Mouse (Mus musculus) mouse embryonic stem cell (cell line): ENCODE measurements around the gene Nmur2.

Experiments
- in situ Hi-C, 2 experiments: fragments of 300-500 bp; cut with MboI; formaldehyde crosslinking; loops; 1 replicate in 1 of 2; 3 replicates in 1 of 2; pipeline ENCODE4 v1.14.3; 2019 to 2020; ENCODE audit warnings: low sequenced_read_pairs in 2 of 2, low pct_unique_long_range_greater_than_20kb in 1 of 2, mixed read lengths in 1 of 2; ENCODE audit not compliant: unreplicated experiment in 1 of 2

The Nmur2 gene

GRCm38 (mm10) chr11:56040917-56041316 lies at the start of gene Nmur2:
Nmur2 (minus strand) TSS chr11:56041010.
- in situ Hi-C loops = no loop called here

GRCm38 (mm10) chr11:56089127-56089689 lies 48.4 kb upstream of the Nmur2 start:
- in situ Hi-C loops = loop anchor here in 1 of 2 experiments (25.0 kb wide), 1 partner anchor 527 kb away; no protein-coding TSS in a partner anchor

- in situ Hi-C loops = no loop called here
These were observed 31.3 kb upstream of the Nmur2 start for GRCm38 (mm10) chr11:56072131-56072530.

GRCm38 (mm10) chr11:56069658-56070057 lies 28.8 kb upstream of the Nmur2 start:
- in situ Hi-C loops = no loop called here

- in situ Hi-C loops = no loop called here
These were observed 24.3 kb upstream of the Nmur2 start for GRCm38 (mm10) chr11:56065147-56065546.

- in situ Hi-C loops = no loop called here
These were observed 23.8 kb upstream of the Nmur2 start for GRCm38 (mm10) chr11:56064575-56064974.

- in situ Hi-C loops = no loop called here
These were observed 18.4 kb upstream of the Nmur2 start for GRCm38 (mm10) chr11:56059236-56059635.

- in situ Hi-C loops = no loop called here
These were observed 13.6 kb upstream of the Nmur2 start for GRCm38 (mm10) chr11:56054439-56054838.

- in situ Hi-C loops = no loop called here
These were observed 14.0 kb downstream of the Nmur2 start for GRCm38 (mm10) chr11:56026854-56027253.

- in situ Hi-C loops = no loop called here
These were observed 14.9 kb downstream of the Nmur2 start for GRCm38 (mm10) chr11:56025746-56026570.

- in situ Hi-C loops = no loop called here
These were observed 27.2 kb downstream of the Nmur2 start for GRCm38 (mm10) chr11:56013510-56014057.

- in situ Hi-C loops = no loop called here
These were observed 28.4 kb downstream of the Nmur2 start for GRCm38 (mm10) chr11:56012396-56012795.

- in situ Hi-C loops = no loop called here
These were observed 32.5 kb downstream of the Nmur2 start for GRCm38 (mm10) chr11:56008277-56008676.

GRCm38 (mm10) chr11:55992799-55993198 lies 48.0 kb downstream of the Nmur2 start:
- in situ Hi-C loops = loop anchor here (10.0 to 25.0 kb wide), 7 partner anchors 112 to 468 kb away; no protein-coding TSS in a partner anchor

GRCm38 (mm10) chr11:55992148-55992547 lies 48.7 kb downstream of the Nmur2 start:
- in situ Hi-C loops = loop anchor here (10.0 to 25.0 kb wide), 7 partner anchors 113 to 467 kb away; no protein-coding TSS in a partner anchor

GRCm38 (mm10) chr11:55991505-55992066 lies 49.2 kb downstream of the Nmur2 start:
- in situ Hi-C loops = loop anchor here (10.0 to 25.0 kb wide), 7 partner anchors 113 to 467 kb away; no protein-coding TSS in a partner anchor

GRCm38 (mm10) chr11:55984643-55985042 lies 56.2 kb downstream of the Nmur2 start:
- in situ Hi-C loops = loop anchor here (25.0 kb wide), 2 partner anchors 122 to 197 kb away; no protein-coding TSS in a partner anchor

GRCm38 (mm10) chr11:55981656-55982055 lies 59.2 kb downstream of the Nmur2 start:
- in situ Hi-C loops = loop anchor here (25.0 kb wide), 2 partner anchors 119 to 194 kb away; no protein-coding TSS in a partner anchor

- in situ Hi-C loops = loop anchor here (25.0 kb wide), 2 partner anchors 116 to 191 kb away; no protein-coding TSS in a partner anchor
These were observed 62.7 kb downstream of the Nmur2 start for GRCm38 (mm10) chr11:55978146-55978545.
